Mouse (Mus musculus): ENCODE data around the gene Tlnrd1. TPM values are rescaled to one million over a fixed set of nuclear protein-coding genes. Genes with fewer than 3 reads are reported as not detected.

Tlnrd1 gene
- total RNA-seq, 2 experiments from 2014 or later, result 2.1 to 2.6 TPM

GRCm38 (mm10) chr7:83884921-83885532 lies 922 bp upstream of the Tlnrd1 start:
- DNase-seq, result no peak

GRCm38 (mm10) chr7:83883276-83884020 lies 657 bp downstream of the Tlnrd1 start:
- peak; percentile 78 for DNase-seq

- peak; percentile 66 for DNase-seq
These were observed 1.4 kb downstream of the Tlnrd1 start for GRCm38 (mm10) chr7:83882633-83883275.

- no peak for DNase-seq
These were observed 1.9 kb downstream of the Tlnrd1 start for GRCm38 (mm10) chr7:83882150-83882632.

GRCm38 (mm10) chr7:83878676-83879448 lies 5.2 kb downstream of the Tlnrd1 start:
- DNase-seq, result no peak

- no peak for DNase-seq
These were observed 7.0 kb downstream of the Tlnrd1 start for GRCm38 (mm10) chr7:83877088-83877487.

- no peak for DNase-seq
These were observed 14.1 kb downstream of the Tlnrd1 start for GRCm38 (mm10) chr7:83869839-83870543.

- no peak for DNase-seq
These were observed 15.9 kb downstream of the Tlnrd1 start for GRCm38 (mm10) chr7:83868200-83868599.

GRCm38 (mm10) chr7:83863554-83863953 lies 20.6 kb downstream of the Tlnrd1 start:
- DNase-seq, result no peak

- peak; percentile 75 for DNase-seq
These were observed 24.6 kb downstream of the Tlnrd1 start for GRCm38 (mm10) chr7:83859378-83860083.

- DNase-seq, result no peak
These were observed 26.2 kb downstream of the Tlnrd1 start for GRCm38 (mm10) chr7:83857921-83858320.

- DNase-seq, result no peak
These were observed 27.0 kb downstream of the Tlnrd1 start for GRCm38 (mm10) chr7:83857208-83857488.

GRCm38 (mm10) chr7:83856353-83857207 lies 27.5 kb downstream of the Tlnrd1 start:
- DNase-seq, result peak; percentile 22

GRCm38 (mm10) chr7:83855203-83855602 lies 28.9 kb downstream of the Tlnrd1 start:
- DNase-seq, result no peak

- DNase-seq, result no peak
These were observed 31.4 kb downstream of the Tlnrd1 start for GRCm38 (mm10) chr7:83852381-83853380.

- DNase-seq, result no peak
These were observed 32.3 kb downstream of the Tlnrd1 start for GRCm38 (mm10) chr7:83851569-83852380.

- no peak for DNase-seq
These were observed 36.7 kb downstream of the Tlnrd1 start for GRCm38 (mm10) chr7:83847187-83848075.
